Mouse (Mus musculus) layer of hippocampus, adult 2 months (tissue): Measurements from ENCODE around the gene Cpeb1. TPM values are rescaled to one million over a fixed set of nuclear protein-coding genes. Genes with fewer than 3 reads are reported as not detected.

Source experiments
- DNase-seq, 2 experiments: peaks; one replicate each; pipeline ENCODE4 v3.0.0; 2022; ENCODE audit warnings: low spot score in 2 of 2
- H3K27ac ChIP-seq: fragments of 200-600 bp; 2 replicates; pipeline ENCODE4 v1.8.1; 2022
- H3K4me3 ChIP-seq: fragments of 200-600 bp; 2 replicates; pipeline ENCODE4 v1.8.1; 2022; ENCODE audit warnings: mild to moderate bottlenecking
- CTCF ChIP-seq: fragments of 200-600 bp; conservative IDR thresholded peaks from 2 replicates; pipeline ENCODE4 v1.8.1; 2022; ENCODE audit warnings: antibody characterized with exemption, mild to moderate bottlenecking, moderate library complexity
- total RNA-seq, 2 experiments: library from RNA; stranded (reverse); gene quantifications; 2 replicates each; pipeline ENCODE4 v1.2.3; 2021

Cpeb1 gene
- total RNA-seq, 2 experiments from 2014 or later = 117 to 123 TPM

GRCm38 (mm10) chr7:81355746-81356145 lies 99.5 kb downstream of the Cpeb1 start:
- Histone ChIP-seq H3K27ac (no peak overlapping the region), H3K4me3 (no peak overlapping the region)
- no peak for TF ChIP-seq CTCF
- DNase-seq = no peak

- Histone ChIP-seq H3K4me3 (no peak overlapping the region), H3K27ac (no peak overlapping the region)
- no peak for DNase-seq
- no peak for TF ChIP-seq CTCF
Observed at GRCm38 (mm10) chr7:81351826-81352225, 103.4 kb downstream of the Cpeb1 start.

GRCm38 (mm10) chr7:81348206-81348605 lies 107.1 kb downstream of the Cpeb1 start:
- no peak for TF ChIP-seq CTCF
- Histone ChIP-seq H3K27ac (no peak overlapping the region), H3K4me3 (no peak overlapping the region)
- no peak for DNase-seq

DNA sequence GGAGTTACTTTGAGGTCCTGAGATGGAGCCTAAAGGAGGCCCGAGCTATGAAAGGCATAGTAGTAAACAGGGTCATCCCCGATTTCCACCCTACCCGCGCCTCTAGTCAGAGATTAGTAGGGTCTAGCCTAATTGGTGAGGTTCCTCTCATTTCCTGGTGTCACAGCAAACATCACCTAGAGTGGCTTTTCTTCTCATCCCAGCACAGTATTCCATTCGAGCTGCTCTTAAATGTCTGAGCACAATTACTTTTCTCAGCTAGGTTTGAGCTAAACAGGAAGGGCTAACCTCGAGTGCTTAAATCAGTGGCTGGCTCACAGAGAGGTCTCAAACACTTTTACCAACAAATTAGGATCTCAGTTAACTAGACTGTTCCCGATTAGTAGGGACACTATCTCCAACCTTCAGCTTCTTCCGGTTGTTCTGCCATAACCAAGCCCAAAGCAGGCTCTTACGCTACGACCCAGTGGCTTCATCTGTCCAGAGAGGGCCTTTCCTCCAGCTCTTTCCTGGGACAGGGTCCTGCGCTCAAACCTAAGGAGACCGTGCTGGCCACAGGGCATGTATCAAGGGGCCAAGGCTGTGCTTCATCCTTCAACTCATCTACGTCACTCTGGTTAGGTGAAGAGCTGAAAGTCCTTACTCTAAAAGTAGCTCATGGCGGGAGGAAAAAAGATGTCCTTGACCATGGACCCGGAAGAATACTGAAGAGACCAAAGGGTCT lies 109.7 kb downstream of the Cpeb1 start:
- H3K27ac ChIP-seq = peak overlapping the region; percentile 86
- TF ChIP-seq CTCF = no peak
- peak overlapping the region; percentile 77 for H3K4me3 ChIP-seq
- DNase-seq = no peak

GRCm38 (mm10) chr7:81344544-81345446 lies 110.5 kb downstream of the Cpeb1 start, which contains the start of gene Rps17:
Rps17 (minus strand) TSS chr7:81345254.
- peak; percentile 100 for TF ChIP-seq CTCF

DNA sequence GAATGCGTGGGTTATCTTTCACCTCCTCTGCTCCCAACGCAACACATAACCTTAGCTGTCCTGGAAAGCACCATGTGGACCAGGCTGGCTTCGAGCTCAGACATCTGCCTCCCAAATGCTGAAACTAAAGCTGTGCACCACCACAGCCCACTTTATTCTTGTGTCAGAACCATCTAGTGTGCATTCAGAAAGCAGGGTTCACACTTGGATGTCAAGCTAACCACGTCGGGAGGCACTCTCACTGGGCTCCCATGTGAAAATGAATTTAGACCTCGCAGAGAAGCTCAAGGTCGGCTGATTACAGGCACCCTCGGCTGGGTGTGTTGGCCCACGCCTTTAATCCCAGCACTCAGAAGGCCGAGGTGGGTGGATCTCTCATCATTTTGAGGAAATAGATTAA lies 111.4 kb downstream of the Cpeb1 start:
- no peak for DNase-seq
- Histone ChIP-seq H3K4me3 (peak overlapping the region; percentile 77), H3K27ac (peak overlapping the region; percentile 89)
- TF ChIP-seq CTCF = no peak

More at GRCm38 (mm10) chr7:81344544-81345446, 110.5 kb downstream of the Cpeb1 start, which contains the start of gene Rps17:
- peak; percentile 94 to 99 for DNase-seq
- H3K4me3 ChIP-seq = peak within 1 kb of the TSS; percentile 77
- H3K27ac ChIP-seq = peak within 1 kb of the TSS; percentile 89

DNA sequence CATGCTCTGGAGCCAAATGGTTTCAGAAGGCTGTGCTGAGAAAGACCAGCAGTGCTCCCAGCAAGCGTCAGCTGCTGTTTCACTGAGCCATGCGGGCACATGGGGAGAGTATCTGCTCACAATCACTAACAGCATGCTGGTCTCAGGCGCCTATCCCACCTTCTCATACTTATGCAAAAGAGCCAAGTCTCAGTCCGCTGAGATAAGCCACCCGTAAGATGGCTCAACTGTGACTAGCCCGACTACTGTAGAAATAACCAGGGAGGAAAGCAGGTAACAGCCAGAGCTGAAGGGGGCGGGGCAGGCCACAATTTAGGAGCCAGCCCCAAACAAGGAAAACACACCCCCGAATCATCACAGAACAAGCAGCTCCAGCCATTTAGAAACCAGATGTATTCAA lies 111.9 kb downstream of the Cpeb1 start:
- TF ChIP-seq CTCF = no peak
- Histone ChIP-seq H3K4me3 (peak overlapping the region; percentile 77), H3K27ac (peak overlapping the region; percentile 89)
- DNase-seq = no peak

GRCm38 (mm10) chr7:81342356-81343094 lies 112.7 kb downstream of the Cpeb1 start:
- DNase-seq = no peak
- peak overlapping the region; percentile 89; the same call in 1 of the 2 replicates for H3K27ac ChIP-seq
- peak overlapping the region; percentile 77 for H3K4me3 ChIP-seq
- TF ChIP-seq CTCF = no peak

DNA sequence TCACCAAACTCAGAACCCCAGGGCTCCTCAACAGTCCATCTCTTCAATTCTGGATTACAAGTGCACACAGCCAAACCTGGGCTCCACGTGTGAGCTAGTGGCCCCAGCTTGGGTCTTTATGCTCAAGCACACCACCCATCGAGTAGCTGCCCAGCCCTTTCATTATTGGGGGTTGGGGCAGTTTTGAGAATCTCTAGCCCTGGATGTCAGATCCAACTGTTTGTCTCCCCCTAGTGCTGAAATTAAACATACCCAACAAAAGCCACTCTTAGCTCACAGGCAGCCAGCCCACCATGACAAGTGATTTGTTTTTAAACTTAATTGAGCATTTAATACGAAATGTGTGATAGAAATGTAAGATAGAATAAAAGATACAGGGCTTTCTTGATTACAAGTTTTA lies 113.7 kb downstream of the Cpeb1 start:
- H3K4me3 ChIP-seq = no peak overlapping the region
- no peak overlapping the region for H3K27ac ChIP-seq
- peak; percentile 84 for TF ChIP-seq CTCF
- DNase-seq = peak in 1 of 2 experiments; percentile 45

DNA sequence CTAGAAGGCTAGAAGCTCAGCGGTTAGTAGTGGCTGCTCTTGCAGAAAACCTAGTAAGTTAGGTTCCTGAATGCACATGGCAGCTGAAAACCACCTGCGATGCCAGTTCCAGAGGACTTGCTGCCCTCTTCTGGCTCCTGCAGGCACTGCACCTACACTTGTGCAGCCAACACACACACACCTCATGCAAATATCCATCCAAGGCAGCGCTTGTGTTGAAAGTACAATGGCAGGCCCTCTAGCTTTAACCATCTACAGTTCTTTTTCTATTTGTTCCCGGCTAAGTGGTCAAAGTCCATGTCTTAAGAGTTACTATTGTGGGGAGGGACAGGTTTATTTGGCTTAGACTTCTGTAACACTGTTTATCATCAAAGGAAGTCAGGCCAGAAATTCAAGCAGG lies 115.5 kb downstream of the Cpeb1 start:
- no peak overlapping the region for H3K4me3 ChIP-seq
- peak; percentile 78 for TF ChIP-seq CTCF
- peak in 1 of 2 experiments; percentile 45 for DNase-seq
- H3K27ac ChIP-seq = no peak overlapping the region

- DNase-seq = no peak
- no peak overlapping the region for H3K27ac ChIP-seq
- H3K4me3 ChIP-seq = no peak overlapping the region
- no peak for TF ChIP-seq CTCF
Observed at GRCm38 (mm10) chr7:81338522-81338873, 116.8 kb downstream of the Cpeb1 start.

DNA sequence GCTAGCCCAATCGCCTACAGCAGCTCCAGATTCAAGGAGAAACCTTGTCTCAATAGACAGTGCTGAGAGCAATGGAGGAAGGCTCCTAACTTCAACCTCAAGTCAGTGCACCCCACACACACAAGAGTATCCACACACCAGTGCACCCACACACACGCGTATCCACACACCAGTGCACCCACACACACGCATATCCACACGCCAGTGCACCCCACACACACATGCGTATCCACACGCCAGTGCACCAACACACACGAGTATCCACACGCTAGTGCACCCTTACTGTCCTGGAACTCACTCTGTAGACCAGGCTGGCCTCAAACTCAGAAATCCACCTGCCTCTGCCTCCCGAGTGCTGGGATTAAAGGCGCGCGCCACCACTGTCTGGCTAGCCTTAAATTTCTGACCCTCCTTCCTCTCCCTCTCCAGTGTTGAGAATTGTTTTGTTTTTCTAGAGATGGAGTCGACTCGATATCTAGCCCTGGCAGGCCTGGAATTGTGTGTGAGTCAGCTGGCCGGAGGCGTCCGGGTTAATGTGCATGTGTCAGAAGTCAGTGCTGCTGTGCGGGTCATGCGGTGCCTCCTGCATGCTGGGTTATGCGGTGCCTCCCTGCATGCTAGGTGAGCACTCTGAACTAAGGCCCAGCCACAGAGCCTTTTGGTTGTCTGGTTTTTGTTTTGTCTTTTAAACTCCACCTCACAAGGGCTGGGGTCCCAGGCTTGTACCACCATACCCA lies 117.3 kb downstream of the Cpeb1 start:
- Histone ChIP-seq H3K27ac (no peak overlapping the region), H3K4me3 (no peak overlapping the region)
- TF ChIP-seq CTCF = no peak
- DNase-seq = no peak
